Mouse (Mus musculus): ENCODE data around the gene Lmf1. TPM values are rescaled to one million over a fixed set of nuclear protein-coding genes. Genes with fewer than 3 reads are reported as not detected.

The Lmf1 gene
- polyA plus RNA-seq (2015; fragmentation: Nextera tagmentation; extraction: Ambion mirVana) = 22.6 and 24.0 TPM in 2 replicates

DNA sequence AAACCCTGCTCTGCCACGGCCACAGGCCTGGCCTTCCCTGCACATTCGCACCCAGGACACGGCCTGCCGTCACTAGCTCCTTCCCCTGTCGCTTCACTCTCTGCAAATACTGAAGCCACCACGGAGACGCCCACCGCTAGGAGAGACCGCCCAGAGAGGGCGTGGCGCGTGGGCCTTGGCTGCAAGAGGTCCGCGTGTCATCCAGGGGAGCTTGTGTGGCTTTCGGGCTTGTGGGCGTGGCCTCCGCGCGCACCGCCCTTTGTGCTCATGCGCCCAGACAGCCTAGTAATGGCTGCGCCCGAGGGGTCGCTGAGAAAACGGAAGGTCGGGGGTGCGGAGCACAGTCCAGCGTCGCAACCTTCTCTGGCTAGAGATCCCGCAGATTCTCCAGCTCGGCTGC lies at the start of gene Lmf1:
Lmf1 (plus strand) TSS at position 166 of the 400 bp plus-strand sequence.
- H3K9ac ChIP-seq = peak within 1 kb of the TSS; percentile 81
- H3K9me3 ChIP-seq = no peaks in the 10 kb centered on the region
- H3K27me3 ChIP-seq = peaks cover under 1% of the 10 kb centered on the region; the same call in 1 of the 2 replicates
- ATAC-seq (ENCODE audit: low FRiP score) = peak; percentile 95
- H3K27ac ChIP-seq = peak within 1 kb of the TSS; percentile 82
- no peaks in the 10 kb centered on the region for H3K36me3 ChIP-seq
- peak within 1 kb of the TSS; percentile 71 for H3K4me3 ChIP-seq
- peak within 1 kb of the TSS; percentile 91 for H3K4me2 ChIP-seq
- H3K4me1 ChIP-seq (replicated peaks) = peaks cover 50% of the 10 kb centered on the region
- WGBS = under 1% methylated on average over 31 of the region's 31 CpGs

DNA sequence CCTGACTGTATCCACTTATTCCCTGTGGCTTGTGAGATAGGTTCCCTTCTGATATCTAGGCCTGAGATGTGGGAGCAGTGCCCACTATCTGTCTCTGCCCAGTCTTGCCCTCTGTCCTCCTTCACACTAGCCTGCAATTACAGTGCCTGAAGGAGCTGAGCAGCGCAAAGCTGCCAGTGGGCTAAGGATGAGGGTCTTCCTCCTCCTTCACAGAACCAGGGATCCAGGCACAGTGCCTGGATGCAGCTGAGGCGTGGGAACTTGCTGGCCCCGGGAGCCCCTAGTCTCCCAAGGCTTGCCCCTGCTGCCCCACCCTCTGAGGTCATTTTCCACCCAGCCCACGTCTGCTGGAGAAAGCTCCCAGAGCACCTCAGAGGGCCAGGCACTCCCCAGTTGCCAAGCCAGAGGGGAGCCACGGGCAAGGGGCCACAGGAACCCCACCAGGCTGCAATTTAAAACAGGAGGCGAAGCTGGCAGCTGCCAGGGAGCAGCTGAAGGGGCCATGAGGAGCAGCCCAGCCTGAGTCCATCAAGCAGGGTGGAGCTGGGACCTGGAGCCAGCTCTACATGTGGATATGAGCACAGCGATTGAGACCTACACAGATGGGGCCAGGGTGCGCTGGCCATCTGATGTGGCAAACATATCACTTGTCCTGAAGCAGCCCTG lies 48.4 kb upstream of the Lmf1 start:
- no peaks in the 10 kb centered on the region for H3K27me3 ChIP-seq
- no peak overlapping the region for H3K4me3 ChIP-seq
- no peaks in the 10 kb centered on the region for H3K9me3 ChIP-seq
- H3K9ac ChIP-seq = no peak overlapping the region
- H3K27ac ChIP-seq = no peak overlapping the region
- ATAC-seq (ENCODE audit: low FRiP score) = no peak
- no peaks in the 10 kb centered on the region for H3K36me3 ChIP-seq
- H3K4me1 ChIP-seq (replicated peaks) = 0 out of 2 replicates have a peak, but pooled peaks cover 4% of the 10 kb centered on the region
- H3K4me2 ChIP-seq = no peak overlapping the region
- WGBS = 66% methylated on average over 8 of the region's 8 CpGs

DNA sequence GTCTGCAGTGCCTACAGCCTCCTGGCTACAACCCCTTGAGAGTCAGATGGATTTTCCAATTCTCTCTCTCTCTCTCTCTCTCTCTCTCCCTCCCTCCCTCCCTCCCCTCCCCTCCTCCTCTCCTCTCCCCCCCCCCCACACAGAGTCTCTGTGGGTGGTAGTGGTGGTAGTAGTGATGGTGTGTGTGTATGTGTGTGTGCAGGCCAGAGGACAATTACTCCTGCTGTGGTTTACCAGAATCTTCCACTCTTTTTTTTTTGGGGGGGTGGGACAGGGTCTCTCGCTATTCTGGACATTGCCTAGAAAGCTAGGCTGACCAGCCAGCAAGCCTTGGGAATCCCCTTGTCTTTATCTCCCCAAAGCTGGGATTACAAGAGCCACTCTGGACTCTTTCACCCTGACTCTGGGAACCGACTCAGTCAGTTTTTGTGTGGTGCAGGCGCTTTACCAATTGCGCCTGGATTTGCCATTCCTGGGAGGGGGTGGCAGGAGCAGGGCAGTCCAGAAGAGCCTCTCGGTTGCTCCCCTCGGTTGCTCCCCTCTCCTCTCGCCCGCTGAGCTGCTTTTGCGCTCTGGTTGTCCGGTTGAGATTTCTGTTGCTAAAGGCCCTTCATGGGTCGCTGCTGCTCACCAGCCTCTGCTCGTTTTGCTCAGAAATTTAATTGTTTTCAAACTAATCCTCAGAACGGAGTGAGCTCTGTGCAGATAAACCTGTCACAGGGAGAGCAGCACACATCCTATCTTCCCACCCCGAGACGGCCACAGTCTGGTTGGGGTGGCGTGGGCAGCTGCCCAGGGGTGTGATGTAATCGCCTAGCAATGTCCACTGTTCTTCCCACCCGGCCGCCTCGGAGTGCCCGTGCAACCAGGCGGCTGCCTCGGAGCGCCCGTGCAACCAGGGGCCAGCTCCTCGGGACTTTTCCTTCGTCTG lies 39.7 kb upstream of the Lmf1 start:
- no peaks in the 10 kb centered on the region for H3K36me3 ChIP-seq
- peak overlapping the region; percentile 58 for H3K27ac ChIP-seq
- no peak for ATAC-seq (ENCODE audit: low FRiP score)
- WGBS = 29% methylated on average over 27 of the region's 27 CpGs
- H3K9me3 ChIP-seq = no peaks in the 10 kb centered on the region
- peak overlapping the region; percentile 43; the same call in 1 of the 2 replicates for H3K9ac ChIP-seq
- no peak overlapping the region for H3K4me3 ChIP-seq
- H3K27me3 ChIP-seq = no peaks in the 10 kb centered on the region
- H3K4me2 ChIP-seq = peak overlapping the region; percentile 20; the same call in 1 of the 2 replicates
- H3K4me1 ChIP-seq (replicated peaks) = peaks cover 15% of the 10 kb centered on the region

DNA sequence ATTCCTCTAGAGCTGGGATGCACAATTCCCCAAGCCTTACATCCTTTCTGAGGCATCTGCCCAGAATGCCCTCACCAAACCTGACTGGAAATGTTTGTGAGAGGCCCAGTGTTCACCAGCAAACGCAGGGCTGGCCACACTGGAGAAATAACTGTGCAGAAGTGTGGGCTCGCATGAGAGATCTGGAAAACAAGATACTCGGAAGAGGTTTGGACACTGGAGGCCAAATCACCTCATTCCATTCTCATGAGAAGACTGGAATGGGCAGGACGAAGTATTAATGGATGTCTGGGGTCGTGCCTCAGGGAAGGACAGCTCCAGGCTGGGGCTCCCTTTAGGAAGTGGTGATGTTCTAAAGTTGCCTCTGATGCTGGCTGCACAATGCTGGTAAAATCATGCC lies 38.2 kb upstream of the Lmf1 start:
- Histone ChIP-seq H3K4me3 (no peak overlapping the region), H3K4me2 (no peak overlapping the region), H3K9me3 (no peaks in the 10 kb centered on the region), H3K9ac (no peak overlapping the region), H3K4me1 (replicated peaks) (peaks cover 15% of the 10 kb centered on the region), H3K36me3 (no peaks in the 10 kb centered on the region), H3K27me3 (no peaks in the 10 kb centered on the region), H3K27ac (no peak overlapping the region)
- 84% methylated on average over 5 of the region's 5 CpGs for WGBS
- no peak for ATAC-seq (ENCODE audit: low FRiP score)

DNA sequence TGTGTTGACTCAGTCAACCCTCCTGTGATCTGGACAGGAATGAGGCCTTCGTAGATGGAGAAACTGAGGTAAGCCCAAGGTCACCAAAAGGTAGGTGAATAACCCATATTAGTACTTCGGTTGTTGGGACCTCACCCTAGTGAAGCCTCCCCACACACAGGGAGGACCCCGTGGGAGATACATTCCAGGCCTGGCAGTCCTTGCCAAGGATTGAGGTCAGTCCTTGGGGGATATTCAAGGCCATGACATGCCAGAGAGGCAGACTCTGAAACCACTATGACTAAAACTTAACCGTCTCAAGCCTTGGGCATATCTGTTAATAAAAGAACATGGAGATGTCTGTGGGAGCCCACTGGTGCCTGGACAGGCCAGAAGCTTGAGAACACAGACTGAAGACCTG lies 37.1 kb upstream of the Lmf1 start:
- ATAC-seq (ENCODE audit: low FRiP score) = no peak
- H3K4me3 ChIP-seq = no peak overlapping the region
- H3K9ac ChIP-seq = no peak overlapping the region
- no peak overlapping the region for H3K4me2 ChIP-seq
- peaks cover 15% of the 10 kb centered on the region for H3K4me1 ChIP-seq (replicated peaks)
- H3K36me3 ChIP-seq = no peaks in the 10 kb centered on the region
- H3K9me3 ChIP-seq = no peaks in the 10 kb centered on the region
- no peaks in the 10 kb centered on the region for H3K27me3 ChIP-seq
- WGBS = 90% methylated on average over 4 of the region's 4 CpGs
- H3K27ac ChIP-seq = no peak overlapping the region

DNA sequence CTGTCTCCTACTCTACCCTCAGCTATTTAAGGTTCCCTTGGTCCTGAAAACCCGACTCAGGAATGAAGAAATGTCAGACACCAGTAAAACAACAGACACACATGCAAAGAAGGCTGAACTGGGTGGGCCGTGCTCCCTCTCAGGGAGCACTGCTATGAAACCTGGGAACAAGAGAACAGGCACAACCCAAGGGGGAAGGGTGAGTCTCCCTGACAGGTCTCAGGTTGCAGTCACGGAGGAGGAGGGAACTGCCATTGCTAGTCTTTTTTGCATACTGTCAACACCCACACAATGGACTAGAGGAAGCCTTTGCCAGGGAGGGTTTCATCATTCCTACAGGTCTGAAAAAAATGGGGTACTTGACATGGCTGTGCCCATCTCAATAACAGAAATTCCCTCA lies 31.9 kb upstream of the Lmf1 start:
- 48% methylated on average over 3 of the region's 3 CpGs for WGBS
- Histone ChIP-seq H3K36me3 (no peaks in the 10 kb centered on the region), H3K4me1 (replicated peaks) (no peaks in the 10 kb centered on the region), H3K9ac (no peak overlapping the region), H3K4me2 (no peak overlapping the region), H3K4me3 (no peak overlapping the region), H3K9me3 (no peaks in the 10 kb centered on the region), H3K27me3 (0 out of 2 replicates have a peak, but pooled peaks cover 4% of the 10 kb centered on the region), H3K27ac (no peak overlapping the region)
- no peak for ATAC-seq (ENCODE audit: low FRiP score)

DNA sequence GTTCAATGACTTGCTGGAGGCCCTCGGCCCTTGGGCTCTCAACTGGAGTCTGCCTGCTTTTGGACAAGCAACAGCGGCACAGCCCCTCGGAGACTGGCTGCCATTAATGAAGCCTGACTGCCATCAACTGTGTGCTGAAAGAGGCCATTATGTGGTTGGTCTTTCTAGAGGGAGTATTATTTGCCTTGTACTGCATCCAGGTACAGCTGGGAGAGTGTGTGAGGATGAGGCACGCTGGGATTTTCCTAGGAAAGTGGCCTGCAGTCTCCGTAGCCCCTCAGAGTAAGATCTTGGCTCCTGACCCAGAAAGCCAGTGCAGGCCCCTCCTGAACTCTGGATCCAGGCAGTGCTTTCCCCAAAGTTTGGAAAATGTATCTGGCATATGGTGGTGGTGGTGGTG lies 28.9 kb upstream of the Lmf1 start:
- no peak overlapping the region for H3K4me3 ChIP-seq
- 84% methylated on average over 5 of the region's 5 CpGs for WGBS
- no peak overlapping the region for H3K4me2 ChIP-seq
- no peaks in the 10 kb centered on the region for H3K36me3 ChIP-seq
- no peak for ATAC-seq (ENCODE audit: low FRiP score)
- 0 out of 2 replicates have a peak, but pooled peaks cover 4% of the 10 kb centered on the region for H3K27me3 ChIP-seq
- H3K4me1 ChIP-seq (replicated peaks) = peaks cover under 1% of the 10 kb centered on the region; the same call in 1 of the 2 replicates
- no peak overlapping the region for H3K27ac ChIP-seq
- H3K9ac ChIP-seq = no peak overlapping the region
- H3K9me3 ChIP-seq = no peaks in the 10 kb centered on the region

DNA sequence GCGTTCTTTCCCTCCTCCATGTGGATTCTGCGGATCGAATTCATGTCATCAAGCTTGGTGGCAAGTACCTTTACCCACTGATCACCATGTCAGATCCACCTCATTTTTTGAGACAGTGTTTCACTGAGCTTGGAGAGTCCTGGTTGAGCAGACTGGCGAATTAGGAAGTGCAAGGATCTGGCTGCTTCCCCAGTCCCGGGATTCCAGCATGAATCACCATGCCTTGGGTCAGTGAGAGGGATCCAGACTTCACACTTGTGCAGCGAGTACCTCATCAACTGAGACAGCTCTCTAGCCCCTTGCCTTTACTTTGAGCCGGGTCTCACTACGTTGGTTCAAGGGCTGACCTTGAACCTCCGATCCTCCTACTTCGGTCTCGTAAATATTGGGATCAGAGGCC lies 27.6 kb upstream of the Lmf1 start:
- Histone ChIP-seq H3K27ac (no peak overlapping the region), H3K4me3 (no peak overlapping the region), H3K4me2 (no peak overlapping the region), H3K9me3 (no peaks in the 10 kb centered on the region), H3K9ac (no peak overlapping the region), H3K36me3 (no peaks in the 10 kb centered on the region), H3K4me1 (replicated peaks) (peaks cover 13% of the 10 kb centered on the region), H3K27me3 (0 out of 2 replicates have a peak, but pooled peaks cover 4% of the 10 kb centered on the region)
- 92% methylated on average over 11 of the region's 11 CpGs for WGBS
- ATAC-seq (ENCODE audit: low FRiP score) = no peak

DNA sequence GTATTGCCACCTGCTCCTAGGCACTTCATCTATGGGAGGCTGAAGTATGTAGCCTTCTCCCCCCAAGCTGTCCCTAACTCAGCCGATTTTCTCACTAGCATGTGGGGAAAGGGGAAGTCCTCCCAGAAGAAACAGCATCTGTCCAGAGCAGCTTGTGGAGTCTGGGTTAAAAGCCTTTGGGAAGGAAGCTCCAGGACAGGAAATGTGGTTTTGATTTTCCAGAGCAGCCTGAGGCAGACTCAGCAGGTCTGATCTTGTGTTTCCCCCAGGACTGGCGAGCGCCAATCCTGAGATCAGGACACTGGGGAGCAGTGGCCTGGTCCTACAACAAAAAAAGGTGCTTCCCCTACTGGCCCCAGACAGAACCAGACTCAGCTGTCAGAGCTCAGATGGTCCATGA lies 23.7 kb upstream of the Lmf1 start:
- no peaks in the 10 kb centered on the region for H3K9me3 ChIP-seq
- no peak overlapping the region for H3K4me2 ChIP-seq
- H3K27me3 ChIP-seq = no peaks in the 10 kb centered on the region
- no peak for ATAC-seq (ENCODE audit: low FRiP score)
- no peaks in the 10 kb centered on the region for H3K36me3 ChIP-seq
- H3K27ac ChIP-seq = peak overlapping the region; percentile 84
- H3K9ac ChIP-seq = 0 out of 2 replicates have a peak overlapping the region, but pooled peaks have one; percentile 67
- H3K4me3 ChIP-seq = no peak overlapping the region
- 56% methylated on average over 3 of the region's 3 CpGs for WGBS
- H3K4me1 ChIP-seq (replicated peaks) = peaks cover 34% of the 10 kb centered on the region

DNA sequence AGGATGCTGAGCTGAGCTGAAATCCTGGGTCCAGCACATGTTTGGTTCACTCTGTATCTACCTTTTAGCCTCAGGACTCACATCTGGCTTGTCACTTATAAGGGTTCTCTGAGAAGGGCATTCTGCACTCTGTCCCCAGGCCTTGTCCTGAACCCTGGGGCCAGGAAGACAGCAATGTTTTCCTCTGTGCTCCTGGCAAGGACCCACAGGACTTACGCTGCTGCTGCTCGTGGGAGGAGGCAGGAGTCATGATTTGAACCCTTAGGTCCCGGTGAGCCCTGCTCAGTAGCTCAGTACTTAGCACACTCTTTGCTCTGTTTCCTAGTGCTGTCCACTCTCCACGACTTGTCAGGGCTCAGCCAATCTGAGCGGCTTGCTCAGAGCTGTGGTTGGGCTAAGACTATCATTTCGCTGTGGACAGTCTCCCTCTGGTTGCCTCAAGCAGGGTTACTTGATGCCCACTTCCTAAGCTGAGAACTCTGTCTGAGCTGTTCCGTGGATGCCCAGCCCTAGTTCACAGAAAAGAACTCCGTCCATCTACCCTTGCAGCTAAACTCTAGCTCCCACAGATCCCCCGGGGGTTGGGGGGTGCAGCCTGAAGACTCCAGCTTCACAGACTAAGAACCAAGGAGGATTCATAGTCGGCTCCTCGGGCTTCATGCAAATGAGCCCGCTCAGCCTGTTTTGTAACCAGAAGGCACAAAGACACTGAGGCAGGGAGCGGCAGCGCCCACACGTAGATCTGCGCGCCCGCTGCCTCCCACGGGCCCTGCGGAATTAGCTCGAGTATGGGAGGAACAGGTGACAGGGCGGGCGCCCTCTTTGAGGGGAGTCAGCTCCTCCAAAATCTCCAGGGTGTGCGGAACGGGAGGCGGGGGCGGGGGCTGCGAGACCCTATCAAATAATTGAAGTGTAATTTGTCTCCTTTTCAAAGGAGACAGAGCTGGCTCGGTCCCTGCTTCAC lies 22.9 kb upstream of the Lmf1 start:
- Histone ChIP-seq H3K9ac (peak overlapping the region; percentile 67), H3K27ac (peak overlapping the region; percentile 84), H3K4me2 (peak overlapping the region; percentile 66), H3K4me1 (replicated peaks) (peaks cover 42% of the 10 kb centered on the region), H3K4me3 (peak overlapping the region; percentile 33), H3K36me3 (no peaks in the 10 kb centered on the region), H3K27me3 (no peaks in the 10 kb centered on the region), H3K9me3 (no peaks in the 10 kb centered on the region)
- WGBS = 7% methylated on average over 29 of the region's 29 CpGs
- peak; percentile 46 for ATAC-seq (ENCODE audit: low FRiP score)

DNA sequence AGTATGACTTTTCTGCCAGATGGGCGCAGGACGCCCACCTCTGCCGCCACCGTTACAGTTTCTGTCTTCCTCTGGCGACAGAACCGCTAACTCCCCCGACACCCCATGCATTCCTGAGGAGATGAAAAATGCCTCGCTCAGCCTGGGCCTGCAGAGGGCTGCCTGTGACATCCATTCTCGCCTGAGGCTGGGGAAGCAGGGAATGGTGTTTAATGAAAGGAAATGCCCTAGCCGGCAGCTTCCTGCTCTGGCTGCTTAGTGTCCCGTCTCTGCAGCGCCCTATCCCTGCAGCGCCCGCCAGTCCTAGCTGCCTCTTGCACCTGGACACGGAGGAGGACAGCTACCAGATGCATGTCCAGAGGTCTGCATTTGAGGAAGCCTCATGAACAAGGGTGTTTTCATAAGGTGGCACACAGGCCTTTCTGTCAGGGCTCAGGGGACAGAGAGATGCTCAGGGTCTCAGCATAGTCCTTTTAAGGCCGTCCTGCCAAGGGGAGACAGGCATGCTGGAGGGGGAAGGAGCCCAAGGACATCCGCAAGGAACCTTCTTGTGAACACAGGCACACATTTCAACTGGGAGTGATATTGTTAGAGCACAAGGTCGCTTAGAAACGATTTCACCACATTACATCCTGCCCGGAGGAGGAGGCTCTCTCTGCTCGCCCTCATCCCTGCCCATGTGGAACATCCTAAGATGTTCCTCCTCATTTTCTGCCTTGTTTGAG lies 22.1 kb upstream of the Lmf1 start:
- no peaks in the 10 kb centered on the region for H3K9me3 ChIP-seq
- no peaks in the 10 kb centered on the region for H3K27me3 ChIP-seq
- 13% methylated on average over 21 of the region's 21 CpGs for WGBS
- H3K27ac ChIP-seq = peak overlapping the region; percentile 84
- H3K4me2 ChIP-seq = peak overlapping the region; percentile 66
- peak overlapping the region; percentile 33 for H3K4me3 ChIP-seq
- H3K9ac ChIP-seq = peak overlapping the region; percentile 67
- no peaks in the 10 kb centered on the region for H3K36me3 ChIP-seq
- H3K4me1 ChIP-seq (replicated peaks) = peaks cover 50% of the 10 kb centered on the region
- ATAC-seq (ENCODE audit: low FRiP score) = peak; percentile 63

Data from hindbrain, embryonic 13.5 days (tissue).